Mouse (Mus musculus): ENCODE data around the gene Pbx3. TPM values are rescaled to one million over a fixed set of nuclear protein-coding genes. Genes with fewer than 3 reads are reported as not detected.

Pbx3 gene
- polyA plus RNA-seq (2015; fragmentation: Nextera tagmentation; extraction: Ambion mirVana): 78.4 and 82.7 TPM in 2 replicates

- no peaks in the 10 kb centered on the region for H3K36me3 ChIP-seq (ENCODE audit: control insufficient read depth, insufficient read depth, low read length)
- peak; percentile 94 for ATAC-seq
- peak within 1 kb of the TSS; percentile 97 for H3K4me2 ChIP-seq (ENCODE audit: low read length)
- H3K4me1 ChIP-seq (ENCODE audit: control insufficient read depth, insufficient read depth, low read length): peaks cover 11% of the 10 kb centered on the region
- H3K9me3 ChIP-seq (replicated peaks; ENCODE audit: control insufficient read depth, low read length, poor library complexity, severe bottlenecking): no peaks in the 10 kb centered on the region
- no peaks in the 10 kb centered on the region for H3K27me3 ChIP-seq (ENCODE audit: control insufficient read depth, insufficient read depth, low read depth, low read length)
- WGBS: under 1% methylated on average over 61 of the region's 102 CpGs
- H3K9ac ChIP-seq (ENCODE audit: low read depth, low read length): peak within 1 kb of the TSS; percentile 87
- H3K27ac ChIP-seq (ENCODE audit: low read length): peak within 1 kb of the TSS; percentile 96
- H3K4me3 ChIP-seq (ENCODE audit: low read depth, low read length): peak within 1 kb of the TSS; percentile 91
Measured at GRCm38 (mm10) chr2:34372305-34373301, at the start of gene Pbx3. Pbx3 (minus strand) TSS chr2:34373142.

DNA sequence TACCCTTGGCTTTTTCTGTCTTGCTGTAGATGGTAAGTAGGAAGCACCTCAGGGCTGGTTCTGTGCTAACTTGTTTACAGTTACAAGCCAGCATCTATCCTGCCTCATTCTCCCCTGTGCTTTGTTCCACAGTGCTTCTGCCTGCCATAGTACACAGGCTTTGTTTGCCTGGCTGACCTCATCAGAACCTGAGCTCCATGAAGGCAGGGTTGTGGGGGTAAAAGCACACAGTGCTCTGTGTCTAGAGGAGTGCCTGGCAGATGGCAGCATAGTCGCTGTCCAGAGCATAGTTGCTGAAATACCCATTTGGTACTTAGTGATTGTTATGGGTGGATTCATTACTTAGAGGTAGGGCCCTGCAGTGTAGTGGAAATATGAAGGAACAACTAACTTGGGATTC is 47.3 kb upstream of the Pbx3 start:
- Histone ChIP-seq H3K9me3 (replicated peaks; ENCODE audit: control insufficient read depth, low read length, poor library complexity, severe bottlenecking) (no peaks in the 10 kb centered on the region), H3K4me1 (ENCODE audit: control insufficient read depth, insufficient read depth, low read length) (no peaks in the 10 kb centered on the region), H3K27me3 (ENCODE audit: control insufficient read depth, insufficient read depth, low read depth, low read length) (no peaks in the 10 kb centered on the region), H3K4me3 (ENCODE audit: low read depth, low read length) (no peak overlapping the region), H3K4me2 (ENCODE audit: low read length) (no peak overlapping the region), H3K9ac (ENCODE audit: low read depth, low read length) (no peak overlapping the region), H3K27ac (ENCODE audit: low read length) (no peak overlapping the region), H3K36me3 (ENCODE audit: control insufficient read depth, insufficient read depth, low read length) (peaks cover 4% of the 10 kb centered on the region; the same call in 1 of the 2 replicates)
- 62% methylated on average over 1 of the region's 1 CpGs for WGBS
- no peak for ATAC-seq

DNA sequence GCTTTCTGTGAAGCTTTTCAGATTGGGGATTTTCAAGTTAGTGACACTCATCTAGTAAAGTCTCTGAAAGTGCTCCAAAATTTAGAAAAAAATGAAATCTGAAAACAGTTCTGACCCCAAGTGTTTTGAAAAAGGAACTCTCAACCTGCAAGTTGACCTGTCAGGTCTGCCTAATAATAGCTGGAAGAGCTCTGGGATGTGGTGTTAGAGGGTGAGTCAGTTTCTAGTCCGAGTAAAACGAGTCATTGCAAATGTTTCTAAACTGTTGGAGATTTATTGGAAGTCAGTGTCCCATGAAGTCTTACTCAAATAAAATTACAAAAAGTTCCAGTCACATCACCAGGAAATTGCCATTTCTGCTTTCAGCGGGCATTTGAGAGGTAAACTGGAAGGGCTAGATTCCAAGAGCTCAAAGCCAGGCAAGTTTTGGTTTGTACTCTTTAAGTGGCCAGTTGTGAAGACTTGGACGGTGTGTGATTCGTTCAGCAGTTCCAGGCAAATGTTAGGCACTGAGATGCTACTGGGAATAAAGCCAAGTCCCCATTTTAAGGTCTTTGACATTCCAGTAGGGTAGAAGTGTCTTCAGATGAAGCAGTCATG is 36.9 kb upstream of the Pbx3 start:
- Histone ChIP-seq H3K9me3 (replicated peaks; ENCODE audit: control insufficient read depth, low read length, poor library complexity, severe bottlenecking) (no peaks in the 10 kb centered on the region), H3K4me3 (ENCODE audit: low read depth, low read length) (no peak overlapping the region), H3K4me2 (ENCODE audit: low read length) (no peak overlapping the region), H3K36me3 (ENCODE audit: control insufficient read depth, insufficient read depth, low read length) (no peaks in the 10 kb centered on the region), H3K9ac (ENCODE audit: low read depth, low read length) (no peak overlapping the region), H3K4me1 (ENCODE audit: control insufficient read depth, insufficient read depth, low read length) (peaks cover 15% of the 10 kb centered on the region), H3K27me3 (ENCODE audit: control insufficient read depth, insufficient read depth, low read depth, low read length) (no peaks in the 10 kb centered on the region), H3K27ac (ENCODE audit: low read length) (no peak overlapping the region)
- no peak for ATAC-seq
- 85% methylated on average over 5 of the region's 5 CpGs for WGBS

GRCm38 (mm10) chr2:34408341-34408740 is 35.4 kb upstream of the Pbx3 start:
- H3K4me3 ChIP-seq (ENCODE audit: low read depth, low read length): no peak overlapping the region
- H3K36me3 ChIP-seq (ENCODE audit: control insufficient read depth, insufficient read depth, low read length): no peaks in the 10 kb centered on the region
- H3K4me1 ChIP-seq (ENCODE audit: control insufficient read depth, insufficient read depth, low read length): peaks cover 15% of the 10 kb centered on the region
- H3K27ac ChIP-seq (ENCODE audit: low read length): no peak overlapping the region
- H3K27me3 ChIP-seq (ENCODE audit: control insufficient read depth, insufficient read depth, low read depth, low read length): no peaks in the 10 kb centered on the region
- 93% methylated on average over 10 of the region's 10 CpGs for WGBS
- no peaks in the 10 kb centered on the region for H3K9me3 ChIP-seq (replicated peaks; ENCODE audit: control insufficient read depth, low read length, poor library complexity, severe bottlenecking)
- ATAC-seq: no peak
- H3K9ac ChIP-seq (ENCODE audit: low read depth, low read length): no peak overlapping the region
- H3K4me2 ChIP-seq (ENCODE audit: low read length): no peak overlapping the region

- no peak for ATAC-seq
- Histone ChIP-seq H3K27ac (ENCODE audit: low read length) (no peak overlapping the region), H3K4me1 (ENCODE audit: control insufficient read depth, insufficient read depth, low read length) (peaks cover 15% of the 10 kb centered on the region), H3K9ac (ENCODE audit: low read depth, low read length) (peak overlapping the region; percentile 95; the same call in 1 of the 2 replicates), H3K27me3 (ENCODE audit: control insufficient read depth, insufficient read depth, low read depth, low read length) (no peaks in the 10 kb centered on the region), H3K9me3 (replicated peaks; ENCODE audit: control insufficient read depth, low read length, poor library complexity, severe bottlenecking) (no peaks in the 10 kb centered on the region), H3K36me3 (ENCODE audit: control insufficient read depth, insufficient read depth, low read length) (no peaks in the 10 kb centered on the region), H3K4me3 (ENCODE audit: low read depth, low read length) (peak overlapping the region; percentile 89), H3K4me2 (ENCODE audit: low read length) (peak overlapping the region; percentile 86)
- WGBS: 37% methylated on average over 7 of the region's 7 CpGs
Measured at GRCm38 (mm10) chr2:34407596-34407995, 34.7 kb upstream of the Pbx3 start.

DNA sequence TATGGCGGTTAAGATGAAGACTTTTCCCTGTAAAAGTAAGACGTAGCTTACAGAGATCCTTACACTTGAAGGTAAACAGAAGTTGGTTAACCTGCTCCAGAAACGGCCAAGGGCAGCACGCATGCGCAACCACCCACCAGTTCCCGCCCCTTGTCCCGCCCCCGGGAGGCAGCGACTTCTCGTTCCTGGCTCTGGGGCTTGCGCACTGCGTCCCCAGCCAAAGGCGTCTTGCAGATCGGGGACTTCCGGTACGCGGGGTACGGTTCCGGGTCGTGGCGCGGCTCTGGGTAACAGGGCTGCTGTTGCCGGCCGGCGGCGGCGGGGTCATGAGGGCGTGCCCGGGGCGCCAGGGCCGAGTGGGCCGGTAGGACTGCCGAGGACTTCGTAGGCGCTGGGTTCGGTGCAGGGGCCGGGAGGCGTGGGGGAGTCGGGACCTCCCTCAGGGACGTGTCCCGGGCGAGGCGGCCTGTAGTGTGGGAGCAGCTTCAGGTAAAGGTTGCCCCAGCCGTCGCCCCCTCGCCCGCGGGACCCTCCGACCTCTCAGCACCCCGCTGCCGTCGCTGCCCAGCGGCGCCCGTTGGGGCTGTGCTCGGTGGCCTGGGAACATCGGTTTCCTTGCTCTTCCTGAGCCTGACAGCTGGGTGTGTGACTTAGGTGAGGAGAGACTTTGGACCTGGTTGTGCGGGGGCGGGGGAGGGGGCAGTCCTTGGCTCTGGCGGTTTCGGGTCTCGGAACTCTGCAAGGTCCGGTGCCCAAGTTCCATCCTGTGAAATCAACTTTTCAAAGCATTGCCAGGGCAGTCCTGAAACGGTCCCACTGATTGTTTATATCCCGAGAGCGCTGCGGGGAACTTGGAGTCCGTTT is 33.9 kb upstream of the Pbx3 start, which contains the start of gene Mapkap1:
TSS of gene Mapkap1 (plus strand) at position 171 of the 864 bp plus-strand sequence.
- Histone ChIP-seq H3K4me1 (ENCODE audit: control insufficient read depth, insufficient read depth, low read length) (peaks cover 15% of the 10 kb centered on the region), H3K36me3 (ENCODE audit: control insufficient read depth, insufficient read depth, low read length) (no peaks in the 10 kb centered on the region), H3K9me3 (replicated peaks; ENCODE audit: control insufficient read depth, low read length, poor library complexity, severe bottlenecking) (no peaks in the 10 kb centered on the region), H3K27ac (ENCODE audit: low read length) (peak within 1 kb of the TSS; percentile 63; the same call in 1 of the 2 replicates), H3K4me3 (ENCODE audit: low read depth, low read length) (peak within 1 kb of the TSS; percentile 89), H3K27me3 (ENCODE audit: control insufficient read depth, insufficient read depth, low read depth, low read length) (no peaks in the 10 kb centered on the region), H3K4me2 (ENCODE audit: low read length) (peak within 1 kb of the TSS; percentile 86), H3K9ac (ENCODE audit: low read depth, low read length) (peak within 1 kb of the TSS; percentile 95)
- ATAC-seq: peak; percentile 99
- WGBS: under 1% methylated on average over 59 of the region's 68 CpGs

- no peak overlapping the region for H3K4me2 ChIP-seq (ENCODE audit: low read length)
- H3K36me3 ChIP-seq (ENCODE audit: control insufficient read depth, insufficient read depth, low read length): no peaks in the 10 kb centered on the region
- H3K4me1 ChIP-seq (ENCODE audit: control insufficient read depth, insufficient read depth, low read length): no peaks in the 10 kb centered on the region
- ATAC-seq: no peak
- 45% methylated on average over 4 of the region's 4 CpGs for WGBS
- H3K27ac ChIP-seq (ENCODE audit: low read length): no peak overlapping the region
- H3K9me3 ChIP-seq (replicated peaks; ENCODE audit: control insufficient read depth, low read length, poor library complexity, severe bottlenecking): no peaks in the 10 kb centered on the region
- H3K4me3 ChIP-seq (ENCODE audit: low read depth, low read length): no peak overlapping the region
- H3K27me3 ChIP-seq (ENCODE audit: control insufficient read depth, insufficient read depth, low read depth, low read length): no peaks in the 10 kb centered on the region
- no peak overlapping the region for H3K9ac ChIP-seq (ENCODE audit: low read depth, low read length)
Measured at GRCm38 (mm10) chr2:34399535-34399934, 26.6 kb upstream of the Pbx3 start.

DNA sequence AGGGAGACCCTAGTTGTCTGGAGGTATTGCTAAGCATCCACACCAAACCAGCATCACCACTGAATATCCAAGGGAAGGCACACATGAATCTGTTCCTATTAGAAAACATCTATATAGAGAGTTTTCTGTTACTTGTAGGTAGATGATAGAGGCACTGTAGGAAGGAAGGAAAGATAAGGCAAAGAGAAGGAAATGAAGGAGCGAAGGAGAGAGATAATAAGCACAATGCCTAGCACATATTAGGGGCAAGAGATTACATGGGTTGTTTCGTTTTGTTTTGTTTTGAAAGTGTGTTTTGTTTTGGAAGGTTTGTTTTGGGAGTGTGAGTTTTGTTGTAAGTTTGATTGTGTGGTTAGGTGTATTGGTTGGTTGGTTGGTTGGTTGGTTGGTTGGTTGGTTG is 6.0 kb upstream of the Pbx3 start:
- 89% methylated on average over 2 of the region's 2 CpGs for WGBS
- Histone ChIP-seq H3K4me3 (ENCODE audit: low read depth, low read length) (no peak overlapping the region), H3K9ac (ENCODE audit: low read depth, low read length) (no peak overlapping the region), H3K36me3 (ENCODE audit: control insufficient read depth, insufficient read depth, low read length) (no peaks in the 10 kb centered on the region), H3K27me3 (ENCODE audit: control insufficient read depth, insufficient read depth, low read depth, low read length) (no peaks in the 10 kb centered on the region), H3K4me1 (ENCODE audit: control insufficient read depth, insufficient read depth, low read length) (no peaks in the 10 kb centered on the region), H3K4me2 (ENCODE audit: low read length) (no peak overlapping the region), H3K9me3 (replicated peaks; ENCODE audit: control insufficient read depth, low read length, poor library complexity, severe bottlenecking) (no peaks in the 10 kb centered on the region), H3K27ac (ENCODE audit: low read length) (no peak overlapping the region)
- ATAC-seq: no peak
